ENCODE assay signal across 12 mouse cellular contexts in genomic region chr16:67617256-67617655, GRCm38 (mm10). TPM values are rescaled to one million over a fixed set of nuclear protein-coding genes. Genes with fewer than 3 reads are reported as not detected.
DNase-seq lines count a peak whose midpoint lies in the region; ATAC-seq lines count a peak whose summit lies in the region.
"Had no signal": no experiment of that assay in that cellular context is flagged by ENCODE, and none has a peak within 500 bp of the region (broad histone marks: within the 10 kb centered on the region; RNA-seq: fewer than 3 reads in every experiment).

No protein-coding gene starts in this region.

- peak overlapping the region; percentile 76; the same call in 1 of the 2 replicates for H3K4me2 ChIP-seq in heart, embryonic 13.5 days
- peak overlapping the region; percentile 57 for H3K4me2 ChIP-seq in forebrain, embryonic 16.5 days (ENCODE audit: low read length)
- H3K4me2 ChIP-seq in midbrain, embryonic 12.5 days (replicated peaks): peak overlapping the region; percentile 64

- DNase-seq in heart, postnatal 14 days: no peak
- DNase-seq in frontal cortex, postnatal 36 days (ENCODE audit: low spot score in 2 of 2): no peak
- no peak for DNase-seq in right cerebral cortex, postnatal 4 days
- DNase-seq in urinary bladder, adult 2 months (ENCODE audit: low spot score): no peak
- no peak for DNase-seq in spleen, adult 18-20 months
- DNase-seq: liver; lung, postnatal 14 days; thymus, postnatal 25 days had no signal

- H3K9me3 ChIP-seq in heart, embryonic 13.5 days: no peaks in the 10 kb centered on the region
- H3K9me3 ChIP-seq in forebrain, embryonic 16.5 days (ENCODE audit: control insufficient read depth, low read length): no peaks in the 10 kb centered on the region
- H3K9me3 ChIP-seq in midbrain, embryonic 12.5 days: no peaks in the 10 kb centered on the region
- H3K9me3 ChIP-seq: intestine, embryonic 15.5 days had no signal

- no peak overlapping the region for H3K4me3 ChIP-seq in heart, embryonic 13.5 days
- peak overlapping the region; percentile 70 for H3K4me3 ChIP-seq in forebrain, embryonic 16.5 days (replicated peaks; ENCODE audit: low read length)
- peak overlapping the region; percentile 49 for H3K4me3 ChIP-seq in midbrain, embryonic 12.5 days

- no peak overlapping the region for H3K27ac ChIP-seq in heart, embryonic 13.5 days (replicated peaks)
- no peak overlapping the region for H3K27ac ChIP-seq in forebrain, embryonic 16.5 days (ENCODE audit: low read length)
- H3K27ac ChIP-seq in midbrain, embryonic 12.5 days (replicated peaks): no peak overlapping the region
- H3K27ac ChIP-seq: intestine, embryonic 15.5 days had no signal

- WGBS in heart, embryonic 13.5 days: 10% methylated on average over 1 of the region's 1 CpGs
- 33% methylated on average over 1 of the region's 1 CpGs for WGBS in forebrain, embryonic 16.5 days
- WGBS in midbrain, embryonic 12.5 days: 30% methylated on average over 1 of the region's 1 CpGs

- no peak for ATAC-seq in heart, embryonic 13.5 days (ENCODE audit: extremely low read depth, insufficient number of reproducible peaks, low FRiP score, low TSS enrichment)
- ATAC-seq in forebrain, embryonic 16.5 days: no peak
- no peak for ATAC-seq in midbrain, embryonic 12.5 days (ENCODE audit: low FRiP score, low read depth)
- ATAC-seq: intestine, embryonic 15.5 days had no signal

- H3K9ac ChIP-seq in heart, embryonic 13.5 days: no peak overlapping the region
- peak overlapping the region; percentile 49 for H3K9ac ChIP-seq in forebrain, embryonic 16.5 days (replicated peaks; ENCODE audit: low read depth, low read length)
- H3K9ac ChIP-seq in midbrain, embryonic 12.5 days (replicated peaks): peak overlapping the region; percentile 24; the same call in 1 of the 2 replicates
- H3K9ac ChIP-seq: intestine, embryonic 15.5 days had no signal

- H3K4me1 ChIP-seq in heart, embryonic 13.5 days: 0 out of 2 replicates have a peak, but pooled peaks cover 11% of the 10 kb centered on the region
- peaks cover 14% of the 10 kb centered on the region for H3K4me1 ChIP-seq in forebrain, embryonic 16.5 days (replicated peaks; ENCODE audit: control insufficient read depth, insufficient read depth, low read length)
- peaks cover 19% of the 10 kb centered on the region; the same call in 1 of the 2 replicates for H3K4me1 ChIP-seq in midbrain, embryonic 12.5 days

- no peaks in the 10 kb centered on the region for H3K36me3 ChIP-seq in heart, embryonic 13.5 days
- no peaks in the 10 kb centered on the region for H3K36me3 ChIP-seq in forebrain, embryonic 16.5 days (ENCODE audit: control insufficient read depth, insufficient read depth)
- H3K36me3 ChIP-seq in midbrain, embryonic 12.5 days: no peaks in the 10 kb centered on the region
- H3K36me3 ChIP-seq: intestine, embryonic 15.5 days had no signal

- peaks cover 35% of the 10 kb centered on the region for H3K27me3 ChIP-seq in heart, embryonic 13.5 days (replicated peaks)
- H3K27me3 ChIP-seq in forebrain, embryonic 16.5 days (replicated peaks; ENCODE audit: control insufficient read depth, insufficient read depth, low read length): no peaks in the 10 kb centered on the region
- H3K27me3 ChIP-seq in midbrain, embryonic 12.5 days: peaks cover 12% of the 10 kb centered on the region; the same call in 1 of the 2 replicates

- intact Hi-C loops in heart, postnatal 14 days (cut with DNase I): no loop called here

RNA-seq across cellular contexts. Expression of gene Cadm2, which starts 3.5 kb away (rescaled TPM):
- 0.20 and 0.25 TPM in 2 replicates for polyA plus RNA-seq in heart, embryonic 13.5 days (2015; fragmentation: Nextera tagmentation; extraction: Ambion mirVana)
- total RNA-seq in heart, postnatal 14 days (2021): under 1 TPM; 0.20 to 0.67 TPM
- 40.6 and 46.9 TPM in 2 replicates for polyA plus RNA-seq in forebrain, embryonic 16.5 days (2015; fragmentation: Nextera tagmentation; extraction: Ambion mirVana)
- polyA plus RNA-seq in midbrain, embryonic 12.5 days (2016; fragmentation: Nextera tagmentation; extraction: Ambion mirVana): 8.2 and 9.2 TPM in 2 replicates
- 2.3 and 3.3 TPM in 2 replicates for polyA plus RNA-seq in urinary bladder, adult 2 months (2012; rRNA removed)
